Comparison of ENCODE assay signal across 17 mouse cellular contexts in the genomic region with DNA sequence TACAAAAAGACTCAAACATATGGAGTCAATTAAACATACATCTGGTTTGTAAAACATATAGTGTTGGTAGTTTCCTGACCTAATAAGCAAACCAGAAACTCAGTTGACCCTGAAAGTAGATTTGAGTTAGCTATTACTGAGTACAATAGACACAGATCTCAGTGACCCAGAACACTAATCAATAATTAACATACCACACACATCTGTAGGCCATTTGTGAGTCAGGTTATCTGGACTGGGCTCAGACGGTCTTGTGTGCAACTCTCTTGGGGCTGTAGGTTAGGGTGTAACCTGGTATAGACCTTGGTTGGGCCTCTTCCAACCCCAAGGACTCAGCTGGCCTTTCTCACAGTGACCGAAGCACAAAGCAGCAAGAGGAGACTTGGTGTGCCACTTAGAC.
DNase-seq lines count a peak whose midpoint lies in the region; ATAC-seq and TF ChIP-seq lines count a peak whose summit lies in the region.
"Had no signal": no experiment of that assay in that cellular context is flagged by ENCODE, and none has a peak within 500 bp of the region (broad histone marks: within the 10 kb centered on the region; RNA-seq: fewer than 3 reads in every experiment).

No protein-coding gene starts in this region.

- no peak for TF ChIP-seq CTCF in intestine, postnatal 0 days (IDR thresholded peaks at IDR 0.05; ENCODE audit: low read depth)

- DNase-seq in embryo, embryonic 10 days (ENCODE audit: low spot score): peak; percentile 21
- no peak for DNase-seq in embryo, embryonic 9.5 days (ENCODE audit: extremely low spot score)
- peak; percentile 14 for DNase-seq in kidney, postnatal 10 days
- no peak for DNase-seq in layer of hippocampus, postnatal 10 days (ENCODE audit: low spot score in 2 of 2)
- DNase-seq in urinary bladder, postnatal 4 days (ENCODE audit: low spot score in 2 of 2): no peak
- no peak for DNase-seq in right cerebral cortex, adult 18-20 months
- DNase-seq: heart, adult 2 months; heart, postnatal 10 days; liver, embryonic 13.5 days; right cerebral cortex, postnatal 25 days had no signal

- no peak overlapping the region for H3K4me2 ChIP-seq in intestine, postnatal 0 days (replicated peaks; ENCODE audit: low read depth)
- H3K4me2 ChIP-seq in stomach, embryonic 14.5 days (replicated peaks; ENCODE audit: low read depth, low read length): no peak overlapping the region
- H3K4me2 ChIP-seq: liver, embryonic 13.5 days; midbrain, embryonic 11.5 days had no signal

- peak; percentile 94 for ATAC-seq in intestine, postnatal 0 days
- 0 out of 2 replicates have a peak, but pooled peaks have one; percentile 23 for ATAC-seq in stomach, embryonic 14.5 days (ENCODE audit: insufficient number of reproducible peaks, insufficient read depth, low FRiP score, low read depth)
- ATAC-seq: hindbrain, embryonic 16.5 days had no signal

- no peaks in the 10 kb centered on the region for H3K4me1 ChIP-seq in intestine, postnatal 0 days (replicated peaks; ENCODE audit: control insufficient read depth, insufficient read depth, low read length)
- H3K4me1 ChIP-seq in stomach, embryonic 14.5 days (ENCODE audit: control insufficient read depth, insufficient read depth, low read length): no peaks in the 10 kb centered on the region
- H3K4me1 ChIP-seq: forebrain, embryonic 10.5 days; liver, embryonic 13.5 days had no signal

- H3K9ac ChIP-seq in intestine, postnatal 0 days (ENCODE audit: low read depth, low read length): no peak overlapping the region
- H3K9ac ChIP-seq in stomach, embryonic 14.5 days (replicated peaks; ENCODE audit: low read depth, low read length): no peak overlapping the region
- H3K9ac ChIP-seq: liver, embryonic 13.5 days had no signal

- H3K36me3 ChIP-seq in intestine, postnatal 0 days (ENCODE audit: control insufficient read depth, insufficient read depth): no peaks in the 10 kb centered on the region
- no peaks in the 10 kb centered on the region for H3K36me3 ChIP-seq in stomach, embryonic 14.5 days (ENCODE audit: control insufficient read depth, insufficient read depth, low read length)
- H3K36me3 ChIP-seq: forebrain, embryonic 10.5 days; liver, embryonic 13.5 days had no signal

- H3K9me3 ChIP-seq in intestine, postnatal 0 days (ENCODE audit: control insufficient read depth): no peaks in the 10 kb centered on the region
- no peaks in the 10 kb centered on the region for H3K9me3 ChIP-seq in stomach, embryonic 14.5 days (ENCODE audit: control insufficient read depth, low read depth, low read length)
- H3K9me3 ChIP-seq: forebrain, embryonic 10.5 days; liver, embryonic 13.5 days had no signal

- no peak overlapping the region for H3K4me3 ChIP-seq in intestine, postnatal 0 days (ENCODE audit: low read depth, low read length)
- no peak overlapping the region for H3K4me3 ChIP-seq in stomach, embryonic 14.5 days (ENCODE audit: low read depth, low read length)
- H3K4me3 ChIP-seq: forebrain, embryonic 10.5 days; heart, adult 2 months; liver, embryonic 13.5 days; myocyte had no signal

- 53% methylated on average over 2 of the region's 2 CpGs for WGBS in intestine, postnatal 0 days
- 80% methylated on average over 2 of the region's 2 CpGs for WGBS in stomach, embryonic 14.5 days

- H3K27me3 ChIP-seq in intestine, postnatal 0 days (replicated peaks; ENCODE audit: control insufficient read depth, insufficient read depth, low read length): no peaks in the 10 kb centered on the region
- no peaks in the 10 kb centered on the region for H3K27me3 ChIP-seq in stomach, embryonic 14.5 days (ENCODE audit: control insufficient read depth, insufficient read depth, low read length)
- H3K27me3 ChIP-seq: CH12.LX; liver, embryonic 13.5 days had no signal

- H3K27ac ChIP-seq in intestine, postnatal 0 days (ENCODE audit: low read depth, low read length): no peak overlapping the region
- no peak overlapping the region for H3K27ac ChIP-seq in stomach, embryonic 14.5 days (ENCODE audit: low read length)
- H3K27ac ChIP-seq: forebrain, embryonic 10.5 days; heart, adult 2 months; liver, embryonic 13.5 days had no signal

Comparison
In these comparisons a context has a peak if more than half of its experiments do, and no peak if none do; other contexts are left out.
1. DNase-seq: peak in embryo, embryonic 10 days (single experiment) and kidney, postnatal 10 days (single experiment); none in embryo, embryonic 9.5 days (single experiment), layer of hippocampus, postnatal 10 days (0 of 2), urinary bladder, postnatal 4 days (0 of 2) and right cerebral cortex, adult 18-20 months (single experiment).